In the genomic region with DNA sequence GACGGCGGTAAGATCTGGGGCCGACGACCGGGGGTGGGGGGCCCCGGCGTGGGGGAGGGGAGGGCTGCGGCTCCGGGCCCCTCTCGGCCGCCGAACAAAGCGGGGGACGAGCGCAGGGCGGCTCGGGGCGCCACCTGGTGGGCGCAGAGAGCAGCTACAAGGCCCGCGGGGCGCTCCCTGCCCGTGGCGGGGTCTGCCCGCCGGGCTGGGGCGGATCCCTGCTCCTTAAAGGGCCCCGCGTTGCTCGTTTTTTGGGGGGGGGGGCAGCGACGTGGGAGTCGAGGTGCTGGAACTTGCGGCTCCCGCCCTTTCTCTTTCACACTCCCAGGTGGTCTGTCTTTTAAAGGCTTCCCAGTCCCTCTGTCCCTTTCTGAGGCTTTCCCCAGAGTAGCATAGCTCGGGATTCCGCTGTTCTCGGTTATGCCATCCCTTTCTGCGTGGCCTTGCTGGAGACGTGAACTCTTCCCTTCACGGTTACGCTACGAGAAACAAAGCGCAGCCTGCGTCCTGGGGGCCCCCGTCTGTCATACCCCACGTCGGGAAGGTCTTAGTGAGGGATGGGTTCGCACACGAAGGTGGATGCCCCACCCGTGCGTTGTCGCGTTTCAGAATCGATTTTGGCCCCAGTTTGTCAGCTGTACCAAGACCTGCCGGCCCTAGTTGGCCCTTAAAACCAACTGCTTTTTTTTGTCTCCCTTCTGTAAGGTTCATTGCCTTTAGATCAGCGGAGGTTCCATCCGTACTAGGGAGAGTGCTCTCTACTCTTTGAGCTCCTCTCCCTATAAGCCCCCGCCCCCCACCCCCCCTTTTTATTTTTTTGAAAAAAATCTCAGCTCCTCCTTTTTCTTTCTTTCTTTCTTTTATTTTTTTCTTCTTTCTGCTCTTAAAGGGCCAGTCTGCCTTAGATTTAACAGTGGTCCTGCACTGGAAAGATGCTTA, we compare ENCODE assay signal across 8 mouse cellular contexts. TPM values are rescaled to one million over a fixed set of nuclear protein-coding genes. Genes with fewer than 3 reads are reported as not detected.
DNase-seq lines count a peak whose midpoint lies in the region; ATAC-seq and TF ChIP-seq lines count a peak whose summit lies in the region.

No protein-coding gene starts in this region.

- H3K4me3 ChIP-seq in E14TG2a.4 (replicated peaks; ENCODE audit: low read length), result peak overlapping the region; percentile 98
- peak overlapping the region; percentile 88 for H3K4me3 ChIP-seq in forebrain, embryonic 10.5 days
- peak overlapping the region; percentile 90 for H3K4me3 ChIP-seq in heart, embryonic 15.5 days
- H3K4me3 ChIP-seq in lung, embryonic 14.5 days (ENCODE audit: low read depth, low read length), result peak overlapping the region; percentile 80
- H3K4me3 ChIP-seq in neural tube, embryonic 15.5 days (replicated peaks), result peak overlapping the region; percentile 85

- H3K27me3 ChIP-seq in E14TG2a.4 (ENCODE audit: insufficient read depth, low read length), result peaks cover 70% of the 10 kb centered on the region
- H3K27me3 ChIP-seq in forebrain, embryonic 10.5 days (ENCODE audit: poor library complexity, severe bottlenecking), result peaks cover 51% of the 10 kb centered on the region
- no peaks in the 10 kb centered on the region for H3K27me3 ChIP-seq in heart, embryonic 15.5 days
- H3K27me3 ChIP-seq in lung, embryonic 14.5 days (ENCODE audit: insufficient read depth, low read length), result no peaks in the 10 kb centered on the region
- H3K27me3 ChIP-seq in neural tube, embryonic 15.5 days (replicated peaks), result no peaks in the 10 kb centered on the region

- WGBS in forebrain, embryonic 10.5 days, result under 1% methylated on average over 56 of the region's 59 CpGs
- WGBS in heart, embryonic 15.5 days, result under 1% methylated on average over 58 of the region's 59 CpGs
- WGBS in lung, embryonic 14.5 days, result under 1% methylated on average over 59 of the region's 59 CpGs
- WGBS in neural tube, embryonic 15.5 days, result under 1% methylated on average over 57 of the region's 59 CpGs

- H3K4me2 ChIP-seq in heart, embryonic 15.5 days, result peak overlapping the region; percentile 84
- peak overlapping the region; percentile 91 for H3K4me2 ChIP-seq in lung, embryonic 14.5 days
- peak overlapping the region; percentile 85 for H3K4me2 ChIP-seq in neural tube, embryonic 15.5 days

- DNase-seq in c-Kit-negative CD71-positive TER-119-positive erythroid progenitor cells, embryonic 14.5 days (ENCODE audit: low read depth, low spot score), result peak; percentile 39
- peak; percentile 78 for DNase-seq in forebrain, embryonic 10.5 days (ENCODE audit: extremely low spot score, low spot score)
- DNase-seq in kidney, postnatal 36 days, result peak; percentile 65 to 86
- DNase-seq in lung, embryonic 14.5 days, result peak; percentile 93
- DNase-seq in testis, postnatal 10 days (ENCODE audit: low spot score), result peak; percentile 92

- ATAC-seq in heart, embryonic 15.5 days (replicated peaks; ENCODE audit: insufficient number of reproducible peaks, insufficient read depth, low FRiP score, low read depth), result peak; percentile 64
- ATAC-seq in lung, embryonic 14.5 days (ENCODE audit: insufficient read depth), result peak; percentile 50
- peak; percentile 71 for ATAC-seq in neural tube, embryonic 15.5 days (ENCODE audit: low FRiP score)

- TF ChIP-seq CTCF in E14TG2a.4 (conservative IDR thresholded peaks at IDR 0.05; ENCODE audit: low read length), result no peak
- TF ChIP-seq CTCF in lung, embryonic 14.5 days (IDR thresholded peaks at IDR 0.05; ENCODE audit: low read depth), result peak; percentile 66

- H3K4me1 ChIP-seq in E14TG2a.4 (replicated peaks; ENCODE audit: low read depth, low read length), result peaks cover 62% of the 10 kb centered on the region
- peaks cover 62% of the 10 kb centered on the region for H3K4me1 ChIP-seq in forebrain, embryonic 10.5 days
- peaks cover 58% of the 10 kb centered on the region for H3K4me1 ChIP-seq in heart, embryonic 15.5 days (replicated peaks)
- peaks cover 35% of the 10 kb centered on the region for H3K4me1 ChIP-seq in lung, embryonic 14.5 days (ENCODE audit: insufficient read depth)
- H3K4me1 ChIP-seq in neural tube, embryonic 15.5 days, result peaks cover 59% of the 10 kb centered on the region

- H3K9ac ChIP-seq in heart, embryonic 15.5 days, result peak overlapping the region; percentile 99
- peak overlapping the region; percentile 99 for H3K9ac ChIP-seq in lung, embryonic 14.5 days
- H3K9ac ChIP-seq in neural tube, embryonic 15.5 days (replicated peaks), result peak overlapping the region; percentile 99

- peaks cover 22% of the 10 kb centered on the region for H3K36me3 ChIP-seq in E14TG2a.4 (ENCODE audit: insufficient read depth, low read length)
- H3K36me3 ChIP-seq in forebrain, embryonic 10.5 days (replicated peaks), result peaks cover 40% of the 10 kb centered on the region
- H3K36me3 ChIP-seq in heart, embryonic 15.5 days, result peaks cover 13% of the 10 kb centered on the region; the same call in 1 of the 2 replicates
- H3K36me3 ChIP-seq in lung, embryonic 14.5 days (ENCODE audit: insufficient read depth), result peaks cover 34% of the 10 kb centered on the region
- 0 out of 2 replicates have a peak, but pooled peaks cover 7% of the 10 kb centered on the region for H3K36me3 ChIP-seq in neural tube, embryonic 15.5 days

- H3K27ac ChIP-seq in forebrain, embryonic 10.5 days, result peak overlapping the region; percentile 99
- peak overlapping the region; percentile 91 for H3K27ac ChIP-seq in heart, embryonic 15.5 days
- peak overlapping the region; percentile 94 for H3K27ac ChIP-seq in lung, embryonic 14.5 days (ENCODE audit: low read depth)
- peak overlapping the region; percentile 99 for H3K27ac ChIP-seq in neural tube, embryonic 15.5 days (replicated peaks)

- H3K9me3 ChIP-seq in E14TG2a.4 (ENCODE audit: low read length), result no peaks in the 10 kb centered on the region
- H3K9me3 ChIP-seq in forebrain, embryonic 10.5 days, result no peaks in the 10 kb centered on the region
- H3K9me3 ChIP-seq in heart, embryonic 15.5 days (replicated peaks), result no peaks in the 10 kb centered on the region
- H3K9me3 ChIP-seq in lung, embryonic 14.5 days (ENCODE audit: low read depth, low read length), result no peaks in the 10 kb centered on the region
- no peaks in the 10 kb centered on the region for H3K9me3 ChIP-seq in neural tube, embryonic 15.5 days (replicated peaks)

RNA-seq across cellular contexts. Expression of a gene that starts 0.8 kb away (rescaled TPM):
- polyA plus RNA-seq in forebrain, embryonic 10.5 days (2016; fragmentation: Nextera tagmentation; extraction: Ambion mirVana), result 5.2 TPM in 2 replicates
- polyA plus RNA-seq in heart, embryonic 15.5 days (2015; fragmentation: Nextera tagmentation; extraction: Ambion mirVana), result 3.3 and 4.7 TPM in 2 replicates
- 8.6 and 9.5 TPM in 2 replicates for polyA plus RNA-seq in lung, embryonic 14.5 days (2014; fragmentation: Nextera tagmentation; extraction: Ambion mirVana)
- 12.8 and 16.0 TPM in 2 replicates for polyA plus RNA-seq in neural tube, embryonic 15.5 days (2015; fragmentation: Nextera tagmentation; extraction: Ambion mirVana)

RNA-seq across cellular contexts. Expression of a gene that starts 35.4 kb away (rescaled TPM):
- polyA plus RNA-seq in forebrain, embryonic 10.5 days (2016; fragmentation: Nextera tagmentation; extraction: Ambion mirVana), result 44.5 and 45.0 TPM in 2 replicates
- 16.9 and 18.7 TPM in 2 replicates for polyA plus RNA-seq in heart, embryonic 15.5 days (2015; fragmentation: Nextera tagmentation; extraction: Ambion mirVana)
- polyA plus RNA-seq in lung, embryonic 14.5 days (2014; fragmentation: Nextera tagmentation; extraction: Ambion mirVana), result 18.6 and 26.8 TPM in 2 replicates
- 25.3 and 30.9 TPM in 2 replicates for polyA plus RNA-seq in neural tube, embryonic 15.5 days (2015; fragmentation: Nextera tagmentation; extraction: Ambion mirVana)

Comparison
In these comparisons a context has a peak if more than half of its experiments do, and no peak if none do; other contexts are left out.
1. Peak in every context shown above with its lines: DNase-seq, ATAC-seq, H3K4me3 ChIP-seq and H3K27ac ChIP-seq.
2. DNase-seq: peak in every context shown above with its lines; median percentile 93 in lung, embryonic 14.5 days; 92 in testis, postnatal 10 days; 78 in forebrain, embryonic 10.5 days; 76 in kidney, postnatal 36 days; 39 in c-Kit-negative CD71-positive TER-119-positive erythroid progenitor cells, embryonic 14.5 days.